ENCODE assay signal across 26 mouse cellular contexts in the genomic region with DNA sequence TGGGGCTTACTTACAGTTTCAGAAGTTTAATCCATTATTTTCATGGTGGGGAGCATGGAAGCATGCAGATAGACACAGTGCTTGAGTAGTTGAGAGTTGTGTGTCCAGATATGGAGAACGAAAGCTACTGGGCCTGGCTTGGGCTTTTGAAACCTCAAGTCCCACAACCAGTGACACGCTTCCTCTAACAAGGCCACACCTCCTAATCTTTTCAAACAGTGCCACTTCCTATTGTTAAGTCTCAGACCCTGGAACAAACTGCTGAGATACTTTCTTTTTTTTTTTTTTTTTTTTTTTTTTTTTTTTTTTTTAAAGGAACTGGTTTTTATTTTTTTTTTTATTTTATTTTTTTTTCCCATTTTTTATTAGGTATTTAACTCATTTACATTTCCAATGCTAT. TPM values are rescaled to one million over a fixed set of nuclear protein-coding genes. Genes with fewer than 3 reads are reported as not detected.
DNase-seq lines count a peak whose midpoint lies in the region; ATAC-seq and TF ChIP-seq lines count a peak whose summit lies in the region.
"Had no signal": no experiment of that assay in that cellular context is flagged by ENCODE, and none has a peak within 500 bp of the region (broad histone marks: within the 10 kb centered on the region; RNA-seq: fewer than 3 reads in every experiment).

No protein-coding gene starts in this region.

- no peak for TF ChIP-seq RAD21 in MEL (IDR thresholded peaks at IDR 0.05; ENCODE audit: low read depth, low read length)

- WGBS in kidney, embryonic 14.5 days = 93% methylated on average over 2 of the region's 2 CpGs

- no peak overlapping the region for H3K4me3 ChIP-seq in MEL (ENCODE audit: control insufficient read depth in 1 of 2, insufficient read depth in 1 of 2, low read depth in 2 of 2, low read length in 2 of 2)
- H3K4me3 ChIP-seq in kidney, embryonic 14.5 days (ENCODE audit: low read length) = no peak overlapping the region
- H3K4me3 ChIP-seq: forebrain, embryonic 10.5 days; forebrain, embryonic 13.5 days; gastrocnemius, adult 2 months; heart, embryonic 12.5 days; heart, embryonic 15.5 days; hindbrain, embryonic 10.5 days; hindbrain, embryonic 13.5 days had no signal

- no peak overlapping the region for H3K27ac ChIP-seq in MEL (ENCODE audit: control insufficient read depth, low read depth, low read length)
- H3K27ac ChIP-seq in kidney, embryonic 14.5 days (ENCODE audit: low read depth, low read length) = no peak overlapping the region
- H3K27ac ChIP-seq: forebrain, embryonic 10.5 days; forebrain, embryonic 13.5 days; gastrocnemius, adult 2 months; heart, embryonic 15.5 days; hindbrain, embryonic 10.5 days; hindbrain, embryonic 13.5 days had no signal

- H3K4me1 ChIP-seq in MEL (ENCODE audit: control insufficient read depth in 1 of 2, insufficient read depth in 2 of 2, low read length in 2 of 2) = no peaks in the 10 kb centered on the region
- no peaks in the 10 kb centered on the region for H3K4me1 ChIP-seq in kidney, embryonic 14.5 days (ENCODE audit: control insufficient read depth, insufficient read depth, low read length)
- H3K4me1 ChIP-seq: forebrain, embryonic 10.5 days; forebrain, embryonic 13.5 days; hindbrain, embryonic 10.5 days had no signal

- H3K4me2 ChIP-seq in kidney, embryonic 14.5 days (replicated peaks; ENCODE audit: low read depth, low read length) = no peak overlapping the region
- H3K4me2 ChIP-seq: forebrain, embryonic 13.5 days; heart, embryonic 12.5 days; heart, embryonic 15.5 days; hindbrain, embryonic 13.5 days had no signal

- TF ChIP-seq CTCF in MEL (IDR thresholded peaks at IDR 0.05 in 2 of 3, conservative IDR thresholded peaks at IDR 0.05 in 1 of 3; ENCODE audit: control insufficient read depth in 1 of 3, insufficient read depth in 1 of 3, low read depth in 2 of 3, low read length in 3 of 3, poor library complexity in 1 of 3, severe bottlenecking in 1 of 3) = no peak

- no peak for TF ChIP-seq POLR2A in MEL (IDR thresholded peaks at IDR 0.05; ENCODE audit: control insufficient read depth in 1 of 2, insufficient read depth in 1 of 2, low read depth in 1 of 2, low read length in 2 of 2, poor library complexity in 1 of 2)

- H3K36me3 ChIP-seq in MEL (ENCODE audit: control insufficient read depth in 1 of 2, insufficient read depth in 2 of 2, low read length in 2 of 2) = no peaks in the 10 kb centered on the region
- no peaks in the 10 kb centered on the region for H3K36me3 ChIP-seq in kidney, embryonic 14.5 days (ENCODE audit: control insufficient read depth, insufficient read depth, low read length)
- H3K36me3 ChIP-seq: heart, embryonic 12.5 days; heart, embryonic 15.5 days had no signal

- no peaks in the 10 kb centered on the region for H3K27me3 ChIP-seq in MEL (ENCODE audit: control insufficient read depth in 1 of 2, insufficient read depth in 2 of 2, low read length in 2 of 2)
- no peaks in the 10 kb centered on the region for H3K27me3 ChIP-seq in kidney, embryonic 14.5 days (ENCODE audit: control insufficient read depth, insufficient read depth, low read length)
- H3K27me3 ChIP-seq: heart, embryonic 12.5 days; heart, embryonic 15.5 days; hindbrain, embryonic 13.5 days had no signal

- peak; percentile 74 for DNase-seq in 416B (ENCODE audit: low read depth)
- DNase-seq in MEL (ENCODE audit: low read depth, low spot score) = peak; percentile 45
- DNase-seq in gastrocnemius, adult 18-20 months (ENCODE audit: low spot score) = no peak
- DNase-seq in thymus, postnatal 25 days = no peak
- DNase-seq: adrenal gland, adult 2 months; adrenal gland, postnatal 14 days; cerebellum, adult 11-12 months; cerebellum, adult 8-10 months; cerebellum, postnatal 10 days; cerebellum, postnatal 36 days; gastrocnemius, adult 2 months; gastrocnemius, postnatal 14 days; heart, adult 18-20 months; heart, postnatal 10 days; heart, postnatal 36 days had no signal

- TF ChIP-seq EP300 in MEL (IDR thresholded peaks at IDR 0.05; ENCODE audit: low read depth in 1 of 2, low read length in 2 of 2) = no peak

- no peaks in the 10 kb centered on the region for H3K79me2 ChIP-seq in MEL (ENCODE audit: control insufficient read depth, insufficient read depth, low read length, poor library complexity)

- ATAC-seq in granulocyte monocyte progenitor cell, adult 5-6 weeks (replicated peaks; ENCODE audit: poor library complexity, severe bottlenecking) = peak; percentile 40
- ATAC-seq in kidney, embryonic 14.5 days (ENCODE audit: low FRiP score, low TSS enrichment) = no peak
- ATAC-seq: CD4-positive, CD25-positive, alpha-beta regulatory T cell, adult 4 months; forebrain, embryonic 13.5 days; forebrain, embryonic 16.5 days; hindbrain, embryonic 16.5 days had no signal

- no peaks in the 10 kb centered on the region for H3K9me3 ChIP-seq in MEL (replicated peaks; ENCODE audit: insufficient read depth, low read length)
- H3K9me3 ChIP-seq in kidney, embryonic 14.5 days (ENCODE audit: control insufficient read depth, low read length) = 0 out of 2 replicates have a peak, but pooled peaks cover 4% of the 10 kb centered on the region
- H3K9me3 ChIP-seq: hindbrain, embryonic 13.5 days had no signal

- H3K9ac ChIP-seq in MEL (ENCODE audit: control insufficient read depth, low read depth, low read length, poor library complexity, severe bottlenecking) = no peak overlapping the region
- no peak overlapping the region for H3K9ac ChIP-seq in kidney, embryonic 14.5 days (ENCODE audit: low read depth, low read length)
- H3K9ac ChIP-seq: forebrain, embryonic 13.5 days; heart, embryonic 12.5 days; heart, embryonic 15.5 days; hindbrain, embryonic 13.5 days had no signal

TF ChIP-seq in MEL, 35 proteins besides CTCF, POLR2A, EP300 and RAD21:
- TF ChIP-seq KAT2A (conservative IDR thresholded peaks at IDR 0.05; ENCODE audit: low read depth, low read length) (no peak), ZNF384 (IDR thresholded peaks at IDR 0.05; ENCODE audit: low read depth, low read length) (peak; percentile 75)

RNA-seq across cellular contexts. Expression of a gene that starts 33.0 kb away (rescaled TPM):
- total RNA-seq in MEL (2012; rRNA removed) = 67.0 and 78.3 TPM in 2 replicates
- polyA plus RNA-seq in MEL (2012; ENCODE audit: insufficient read depth in 1 of 2, insufficient read length in 2 of 2, low read depth in 1 of 2, low replicate concordance in 2 of 2, missing spikeins in 1 of 2) = 10 to 100 TPM in 1 of 2 experiments, not detected in 1; 96.9 TPM
- total RNA-seq in granulocyte monocyte progenitor cell, adult 5-6 weeks (2014; fragmentation: Nextera tagmentation) = 61.9 and 77.1 TPM in 2 replicates
- total RNA-seq in granulocyte monocyte progenitor cell, adult 5-6 weeks (2017) = 76.8 and 88.0 TPM in 2 replicates
- total RNA-seq in gastrocnemius, adult 18-20 months (2021) = 10 to 100 TPM; 16.8 to 18.1 TPM
- polyA plus RNA-seq in kidney, embryonic 14.5 days (2014; fragmentation: Nextera tagmentation; extraction: Ambion mirVana) = 37.1 and 73.5 TPM in 2 replicates

RNA-seq across cellular contexts. Expression of a gene that starts 40.5 kb away (rescaled TPM):
- 10.3 and 10.7 TPM in 2 replicates for total RNA-seq in MEL (2012; rRNA removed)
- polyA plus RNA-seq in MEL (2012; ENCODE audit: insufficient read depth in 1 of 2, insufficient read length in 2 of 2, low read depth in 1 of 2, low replicate concordance in 2 of 2, missing spikeins in 1 of 2) = 10 to 100 TPM; 38.7 to 46.9 TPM
- total RNA-seq in granulocyte monocyte progenitor cell, adult 5-6 weeks (2014; fragmentation: Nextera tagmentation) = 35.9 and 65.0 TPM in 2 replicates
- 25.6 and 26.3 TPM in 2 replicates for total RNA-seq in granulocyte monocyte progenitor cell, adult 5-6 weeks (2017)
- total RNA-seq in gastrocnemius, adult 18-20 months (2021) = 10 to 100 TPM; 21.8 to 23.0 TPM
- 134 and 147 TPM in 2 replicates for polyA plus RNA-seq in kidney, embryonic 14.5 days (2014; fragmentation: Nextera tagmentation; extraction: Ambion mirVana)

Comparison
In these comparisons a context has a peak if more than half of its experiments do, and no peak if none do; other contexts are left out.
1. DNase-seq: peak in 416B (single experiment) and MEL (single experiment); none in gastrocnemius, adult 18-20 months (single experiment) and thymus, postnatal 25 days (single experiment).